Mouse (Mus musculus): ENCODE results near the gene Elmo1.

DNA sequence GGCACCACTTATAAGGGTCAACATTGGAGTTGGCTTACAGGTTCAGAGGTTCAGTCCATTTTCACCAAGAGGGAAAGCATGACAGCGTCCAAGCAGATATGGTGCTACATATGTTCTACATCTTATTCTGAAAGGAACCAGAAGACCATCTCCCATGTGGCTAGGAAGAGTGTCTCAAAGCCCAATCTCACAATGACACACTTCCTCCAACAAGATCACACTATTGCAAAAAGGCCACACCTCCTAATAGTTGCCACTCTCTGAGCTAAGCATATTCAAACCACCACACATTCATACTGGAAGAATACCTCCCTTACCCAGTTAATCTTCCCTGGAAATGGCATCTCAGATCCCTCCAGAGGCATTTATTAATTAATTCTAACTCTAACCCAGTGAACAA lies 66.7 kb downstream of the Elmo1 start:
- TF ChIP-seq CTCF (IDR thresholded peaks at IDR 0.05; ENCODE audit: low read depth, low read length) = no peak
- no peak for TF ChIP-seq POLR2A (IDR thresholded peaks at IDR 0.05; ENCODE audit: extremely low read depth, insufficient read depth, low read length)

Measured in liver, adult 2 months (tissue).